Mouse (Mus musculus): ENCODE measurements around the gene Ctnna2.

Gene Ctnna2

GRCm38 (mm10) chr6:77827526-77827925, 152.0 kb downstream of the Ctnna2 start:
- no peak for DNase-seq (ENCODE audit: low spot score in 2 of 2)

- DNase-seq (ENCODE audit: low spot score in 2 of 2) = no peak
These were observed 162.4 kb downstream of the Ctnna2 start for GRCm38 (mm10) chr6:77817116-77817515.

GRCm38 (mm10) chr6:77811041-77811440, 168.5 kb downstream of the Ctnna2 start:
- DNase-seq (ENCODE audit: low spot score in 2 of 2) = no peak

DNA sequence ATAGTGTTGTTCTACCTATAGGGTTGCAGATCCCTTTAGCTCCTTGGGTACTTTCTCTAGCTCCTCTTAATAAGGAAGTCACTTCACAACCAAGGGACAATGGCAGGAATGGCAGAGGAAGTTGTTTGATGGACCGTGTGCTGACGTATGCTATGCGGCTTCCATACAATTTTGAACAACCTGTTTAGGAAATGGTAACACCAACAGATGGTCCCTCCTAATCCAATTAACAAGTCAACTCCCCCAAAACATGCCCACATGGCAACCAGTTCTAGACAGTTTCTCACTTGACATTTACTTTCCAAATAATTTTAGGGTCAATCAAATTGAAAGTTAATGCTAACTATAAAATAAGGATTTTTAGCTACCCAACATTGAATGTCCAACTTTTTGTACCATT, 176.9 kb downstream of the Ctnna2 start:
- DNase-seq (ENCODE audit: low spot score in 2 of 2) = no peak

GRCm38 (mm10) chr6:77783342-77783741, 196.2 kb downstream of the Ctnna2 start:
- DNase-seq (ENCODE audit: low spot score in 2 of 2) = no peak

DNA sequence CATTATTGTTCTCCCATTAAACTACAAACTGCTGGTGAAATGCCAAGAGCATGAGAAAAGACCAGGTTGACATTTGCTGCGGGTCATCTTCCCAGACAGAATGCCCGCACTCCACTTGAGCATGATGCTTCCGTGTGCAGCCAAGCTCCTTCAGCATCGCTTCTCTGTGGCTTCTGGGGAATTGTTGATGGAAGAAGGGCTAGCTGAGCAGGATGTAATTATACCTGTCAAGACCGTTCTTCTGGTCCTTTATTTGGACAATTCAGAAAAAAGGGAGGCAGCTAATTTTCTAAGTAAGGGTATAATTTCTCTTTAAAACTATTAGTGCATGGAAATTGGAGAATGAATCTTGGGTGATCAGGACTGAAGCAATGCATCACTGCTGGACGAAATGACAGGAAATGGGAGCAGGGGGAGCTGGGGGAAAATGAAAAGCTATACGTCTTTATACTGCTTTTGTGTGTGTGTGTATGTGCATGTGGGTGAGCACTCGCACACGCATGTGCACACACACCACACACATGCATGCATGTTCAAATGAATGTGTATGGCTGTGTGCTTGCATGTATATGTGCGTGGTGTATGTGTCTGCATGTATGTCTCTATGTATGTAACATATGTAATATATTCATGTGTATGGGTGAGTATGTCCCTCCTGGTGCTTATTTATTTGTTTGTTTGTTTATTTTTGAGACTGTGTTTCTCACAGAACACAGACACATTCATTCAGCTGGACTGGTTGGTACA, 211.0 kb downstream of the Ctnna2 start:
- DNase-seq (ENCODE audit: low spot score in 2 of 2) = no peak

DNA sequence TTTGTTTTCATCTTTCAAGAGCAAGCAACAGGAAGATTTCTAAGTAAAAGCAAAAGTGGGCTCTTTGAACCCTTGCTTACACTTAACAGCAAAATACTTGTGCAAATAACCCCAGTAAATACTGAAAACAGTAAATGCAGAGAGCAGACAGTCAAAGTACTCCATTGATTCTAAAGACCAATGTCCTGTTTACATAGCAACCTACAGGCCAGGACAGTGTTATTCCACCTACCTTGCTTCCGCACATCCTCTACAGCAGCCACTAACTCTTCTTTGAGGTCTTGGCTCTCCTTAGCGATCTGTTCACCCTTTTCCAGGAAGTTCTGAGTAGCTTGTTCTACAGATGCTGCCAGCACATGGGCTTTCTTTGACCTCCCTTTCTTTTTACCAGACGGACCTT, 221.3 kb downstream of the Ctnna2 start:
- no peak for DNase-seq (ENCODE audit: low spot score in 2 of 2)

GRCm38 (mm10) chr6:77745426-77745825, 234.1 kb downstream of the Ctnna2 start:
- no peak for DNase-seq (ENCODE audit: low spot score in 2 of 2)

GRCm38 (mm10) chr6:77743651-77744050, 235.8 kb downstream of the Ctnna2 start:
- DNase-seq (ENCODE audit: low spot score in 2 of 2) = no peak

GRCm38 (mm10) chr6:77742988-77743387, 236.5 kb downstream of the Ctnna2 start:
- no peak for DNase-seq (ENCODE audit: low spot score in 2 of 2)

GRCm38 (mm10) chr6:77738640-77739039, 240.9 kb downstream of the Ctnna2 start:
- DNase-seq (ENCODE audit: low spot score in 2 of 2) = no peak

GRCm38 (mm10) chr6:77724952-77725299, 254.6 kb downstream of the Ctnna2 start:
- no peak for DNase-seq (ENCODE audit: low spot score in 2 of 2)

DNA sequence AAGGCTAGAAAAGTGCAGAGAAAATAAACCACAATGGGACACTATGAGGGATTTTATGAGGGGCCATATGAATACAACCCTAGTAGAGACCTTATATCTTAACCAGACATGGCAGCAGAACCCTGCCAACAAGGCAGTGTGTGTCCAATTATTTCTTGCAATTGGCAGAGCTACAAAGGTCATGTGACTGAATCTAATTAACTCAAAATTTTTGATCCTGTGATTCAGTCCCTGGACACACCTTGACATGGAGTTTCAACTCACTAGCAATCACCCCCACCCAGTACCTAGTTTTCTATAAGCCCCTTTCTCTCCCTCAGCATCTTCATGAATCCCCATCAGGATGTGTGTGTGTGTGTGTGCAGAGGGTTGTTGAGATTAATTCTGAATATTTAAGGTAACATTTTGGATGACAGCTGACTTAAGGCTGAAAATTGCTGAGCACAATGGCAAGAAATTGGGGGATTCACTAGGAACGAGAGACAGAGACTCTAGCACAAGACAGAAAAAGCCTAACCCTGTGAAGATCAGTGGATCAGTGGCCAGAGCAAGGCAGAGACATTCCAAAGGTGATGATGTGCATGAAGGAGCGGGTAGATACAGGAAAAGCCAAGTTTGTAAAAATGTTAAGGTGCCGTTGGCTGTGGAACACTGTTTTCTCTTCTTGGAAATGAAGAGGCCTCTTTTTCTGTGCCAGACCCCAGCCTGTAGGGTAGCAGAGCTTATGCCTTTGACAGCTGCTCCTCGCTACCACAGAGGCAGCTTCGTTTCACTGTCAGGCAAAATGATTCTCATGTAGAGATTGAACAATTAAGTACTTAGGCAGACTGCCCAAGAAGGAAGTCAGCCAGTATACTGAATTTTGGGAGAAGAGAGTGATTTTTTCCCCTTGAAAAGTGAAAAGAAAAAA, 255.2 kb downstream of the Ctnna2 start:
- DNase-seq (ENCODE audit: low spot score in 2 of 2) = no peak

GRCm38 (mm10) chr6:77694093-77694492, 285.4 kb downstream of the Ctnna2 start:
- no peak for DNase-seq (ENCODE audit: low spot score in 2 of 2)

- no peak for DNase-seq (ENCODE audit: low spot score in 2 of 2)
These were observed 292.3 kb downstream of the Ctnna2 start for GRCm38 (mm10) chr6:77687173-77687572.

- no peak for DNase-seq (ENCODE audit: low spot score in 2 of 2)
These were observed 329.4 kb downstream of the Ctnna2 start for GRCm38 (mm10) chr6:77650127-77650526.

GRCm38 (mm10) chr6:77644591-77644990, 334.9 kb downstream of the Ctnna2 start:
- no peak for DNase-seq (ENCODE audit: low spot score in 2 of 2)

DNA sequence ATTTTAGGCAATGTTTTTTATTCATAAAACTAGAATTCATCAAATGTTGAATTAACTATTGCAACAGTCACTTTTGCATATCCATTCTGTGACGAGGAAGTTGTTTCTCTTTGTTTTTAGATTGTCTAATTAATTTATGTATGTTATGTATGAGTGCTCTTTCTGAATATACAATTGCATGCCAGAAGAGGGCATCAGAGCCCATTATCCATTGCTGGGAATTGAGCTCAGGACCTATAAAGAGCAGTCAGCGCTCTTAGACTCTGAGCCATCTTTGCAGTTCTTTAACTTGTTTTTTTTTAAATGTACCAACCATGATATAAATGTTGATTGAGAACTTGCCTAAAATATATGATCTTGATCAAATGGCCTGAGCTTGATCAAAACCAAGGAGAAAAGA, 340.7 kb downstream of the Ctnna2 start:
- no peak for DNase-seq (ENCODE audit: low spot score in 2 of 2)

DNA sequence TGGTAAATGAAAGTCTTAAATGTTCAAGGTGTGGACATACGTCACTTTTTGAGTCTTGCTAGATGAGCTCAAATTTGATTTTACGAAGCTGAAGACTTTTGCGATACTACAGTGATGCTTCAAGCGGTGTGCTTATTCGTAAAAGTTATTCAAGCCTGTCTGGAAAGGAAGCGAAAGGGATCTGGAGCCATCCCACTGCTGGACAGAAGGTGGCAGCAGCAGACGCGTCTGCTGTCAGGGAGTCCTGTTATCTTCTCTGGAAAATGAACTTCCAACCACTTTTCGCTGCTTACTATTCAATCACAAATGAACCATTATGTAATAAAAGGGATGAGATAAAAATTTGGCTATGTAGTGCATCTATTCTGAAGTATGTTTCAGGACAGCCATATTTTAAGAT, 345.5 kb downstream of the Ctnna2 start:
- DNase-seq (ENCODE audit: low spot score in 2 of 2) = no peak

DNA sequence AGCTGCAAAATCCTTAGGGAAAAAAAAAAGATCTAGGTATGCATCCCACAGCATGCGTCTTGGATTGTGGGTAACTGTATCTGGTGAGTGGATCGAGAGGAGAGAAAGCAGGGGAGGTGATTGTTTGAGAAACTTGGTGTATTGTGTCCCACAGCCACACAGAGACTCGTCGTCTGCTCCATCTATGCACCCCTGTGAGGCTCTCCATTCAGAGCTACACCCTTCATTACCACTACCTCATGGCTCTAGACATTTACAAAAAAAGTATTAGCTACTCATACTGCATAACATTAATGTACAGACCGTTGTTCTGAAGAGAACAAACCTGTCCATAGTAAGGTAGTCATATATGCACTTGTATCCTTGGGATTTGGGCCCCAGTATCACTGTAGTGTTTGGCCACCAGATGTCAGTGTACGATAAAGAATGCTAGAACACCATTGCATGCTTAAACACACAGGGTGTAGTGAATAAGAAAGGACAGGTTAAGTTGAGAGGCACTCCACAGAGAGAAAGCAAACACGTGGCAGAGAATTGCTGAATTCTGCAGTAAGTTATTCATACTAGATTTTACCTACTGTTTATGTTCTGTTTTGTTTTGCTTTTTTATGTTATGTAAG, 350.8 kb downstream of the Ctnna2 start:
- no peak for DNase-seq (ENCODE audit: low spot score in 2 of 2)

DNA sequence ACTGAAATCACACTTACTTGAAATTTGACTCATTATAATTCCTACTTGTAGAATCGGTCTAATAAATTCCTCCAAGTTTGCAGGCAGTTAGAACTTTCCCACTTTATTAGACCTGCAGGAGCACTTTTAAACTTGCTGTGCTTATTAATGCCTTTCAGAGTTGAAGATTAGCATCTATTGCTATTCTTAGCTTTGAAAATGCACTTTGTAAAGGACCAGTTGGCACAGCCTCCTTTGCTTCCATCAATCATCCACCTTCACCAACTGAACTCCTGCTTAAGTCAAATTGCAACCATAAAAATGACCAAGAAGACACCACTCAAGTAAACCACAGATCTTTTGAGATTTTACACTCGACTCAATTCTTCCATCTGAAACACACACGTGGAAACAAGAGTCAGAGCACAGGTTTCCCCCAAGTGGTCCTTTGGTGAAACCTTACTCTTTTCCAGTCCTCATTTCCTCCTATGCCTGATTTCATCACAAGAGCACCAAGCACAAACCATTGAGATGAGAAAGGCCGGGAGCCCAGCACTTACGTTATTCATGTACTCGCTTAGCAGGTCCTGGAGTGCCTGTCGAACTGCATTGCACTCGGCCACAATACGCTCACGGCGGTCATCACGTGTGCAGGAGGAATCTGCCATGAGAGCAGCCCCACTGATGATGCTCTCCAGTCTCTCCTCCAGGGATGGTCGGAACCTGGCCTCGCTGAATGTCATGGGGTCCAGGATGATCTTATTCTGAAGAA, 374.7 kb downstream of the Ctnna2 start:
- no peak for DNase-seq (ENCODE audit: low spot score in 2 of 2)

- no peak for DNase-seq (ENCODE audit: low spot score in 2 of 2)
These were observed 375.6 kb downstream of the Ctnna2 start for GRCm38 (mm10) chr6:77603914-77604313.
